Mouse (Mus musculus) ES-Bruce4 (cell line): ENCODE measurements around the gene Hist1h4c. TPM values are rescaled to one million over a fixed set of nuclear protein-coding genes. Genes with fewer than 3 reads are reported as not detected.

Experiments used
- H3K27ac ChIP-seq: 2 replicates; pipeline ENCODE4 v1.5.1; 2012; ENCODE audit warnings: low read length, inconsistent platforms; ENCODE audit not compliant: insufficient read depth
- H3K27me3 ChIP-seq: 2 replicates; pipeline ENCODE4 v1.6.1; 2012; ENCODE audit warnings: mild to moderate bottlenecking, low read length, inconsistent platforms; ENCODE audit not compliant: control insufficient read depth, poor library complexity, insufficient read depth, severe bottlenecking
- H3K36me3 ChIP-seq: 2 replicates; pipeline ENCODE4 v1.6.1; 2012; ENCODE audit warnings: inconsistent platforms, mild to moderate bottlenecking, low read length, moderate library complexity; ENCODE audit not compliant: control insufficient read depth, poor library complexity, insufficient read depth, severe bottlenecking
- H3K4me1 ChIP-seq: one replicate; pipeline ENCODE4 v1.8.1; 2011; ENCODE audit warnings: low read length; ENCODE audit not compliant: control insufficient read depth, insufficient read depth
- H3K4me3 ChIP-seq: 2 replicates; pipeline ENCODE4 v1.5.1; 2011; ENCODE audit warnings: low read depth, mild to moderate bottlenecking, low read length
- H3K9ac ChIP-seq: 2 replicates; pipeline ENCODE4 v1.6.1; 2012; ENCODE audit warnings: low read depth, mild to moderate bottlenecking, inconsistent platforms; ENCODE audit not compliant: poor library complexity, severe bottlenecking
- H3K9me3 ChIP-seq: replicated peaks from 2 replicates; pipeline ENCODE4 v1.6.1; 2012; ENCODE audit warnings: mild to moderate bottlenecking, low read length, inconsistent platforms; ENCODE audit not compliant: control insufficient read depth, poor library complexity, insufficient read depth, severe bottlenecking
- CTCF ChIP-seq: IDR thresholded peaks from one replicate; pipeline ENCODE4 v1.8.1; 2011; ENCODE audit warnings: low read depth, low read length
- EP300 ChIP-seq: IDR thresholded peaks from 2 replicates; pipeline ENCODE4 v1.6.1; 2011; ENCODE audit warnings: low read depth, low read length; ENCODE audit not compliant: insufficient read depth
- POLR2A ChIP-seq: IDR thresholded peaks from one replicate; pipeline ENCODE4 v1.8.1; 2011; ENCODE audit warnings: low read length; ENCODE audit not compliant: insufficient read depth
- polyA plus RNA-seq: library from polyadenylated mRNA; stranded (reverse); fragments of >200 nt; gene quantifications from 2 replicates; pipeline ENCODE4 v1.2.4, GENCODE M21; 2011; ENCODE audit warnings: low read depth; ENCODE audit not compliant: missing spikeins, insufficient read depth, insufficient read length

The Hist1h4c gene
- polyA plus RNA-seq, 1 experiment = 1.3 TPM

- Histone ChIP-seq H3K9ac (peak overlapping the region; percentile 91), H3K27ac (peak overlapping the region; percentile 95), H3K4me3 (peak overlapping the region; percentile 71), H3K36me3 (no peaks in the 10 kb centered on the region), H3K4me1 (peaks cover 2% of the 10 kb centered on the region), H3K27me3 (no peaks in the 10 kb centered on the region), H3K9me3 (no peaks in the 10 kb centered on the region)
- TF ChIP-seq EP300 (no peak), CTCF (no peak), POLR2A (no peak)
Measured at GRCm38 (mm10) chr13:23744421-23745380, 46.4 kb upstream of the Hist1h4c start.

- Histone ChIP-seq H3K4me3 (peak overlapping the region; percentile 56; the same call in 1 of the 2 replicates), H3K36me3 (no peaks in the 10 kb centered on the region), H3K9ac (peak overlapping the region; percentile 91), H3K4me1 (peaks cover 2% of the 10 kb centered on the region), H3K27ac (peak overlapping the region; percentile 95), H3K27me3 (no peaks in the 10 kb centered on the region), H3K9me3 (no peaks in the 10 kb centered on the region)
- no peak for TF ChIP-seq EP300
- TF ChIP-seq POLR2A = no peak
- TF ChIP-seq CTCF = no peak
Measured at GRCm38 (mm10) chr13:23743963-23744362, 45.7 kb upstream of the Hist1h4c start.

GRCm38 (mm10) chr13:23743215-23743614 is 45.0 kb upstream of the Hist1h4c start:
- no peaks in the 10 kb centered on the region for H3K4me1 ChIP-seq
- no peak for TF ChIP-seq POLR2A
- TF ChIP-seq CTCF = no peak
- no peak for TF ChIP-seq EP300
- no peaks in the 10 kb centered on the region for H3K36me3 ChIP-seq
- no peaks in the 10 kb centered on the region for H3K9me3 ChIP-seq
- H3K27ac ChIP-seq = peak overlapping the region; percentile 80
- no peaks in the 10 kb centered on the region for H3K27me3 ChIP-seq
- H3K9ac ChIP-seq = 0 out of 2 replicates have a peak overlapping the region, but pooled peaks have one; percentile 36
- no peak overlapping the region for H3K4me3 ChIP-seq

- no peaks in the 10 kb centered on the region for H3K4me1 ChIP-seq
- H3K9me3 ChIP-seq = no peaks in the 10 kb centered on the region
- H3K27ac ChIP-seq = peak overlapping the region; percentile 97
- H3K27me3 ChIP-seq = no peaks in the 10 kb centered on the region
- no peaks in the 10 kb centered on the region for H3K36me3 ChIP-seq
- H3K9ac ChIP-seq = no peak overlapping the region
- H3K4me3 ChIP-seq = no peak overlapping the region
- no peak for TF ChIP-seq EP300
- no peak for TF ChIP-seq POLR2A
- TF ChIP-seq CTCF = no peak
Measured at GRCm38 (mm10) chr13:23742007-23742406, 43.8 kb upstream of the Hist1h4c start.

GRCm38 (mm10) chr13:23740910-23741309 is 42.7 kb upstream of the Hist1h4c start:
- H3K27me3 ChIP-seq = no peaks in the 10 kb centered on the region
- no peaks in the 10 kb centered on the region for H3K4me1 ChIP-seq
- no peaks in the 10 kb centered on the region for H3K36me3 ChIP-seq
- H3K9me3 ChIP-seq = no peaks in the 10 kb centered on the region
- TF ChIP-seq CTCF = no peak
- no peak for TF ChIP-seq POLR2A
- TF ChIP-seq EP300 = no peak
- no peak overlapping the region for H3K4me3 ChIP-seq
- H3K9ac ChIP-seq = peak overlapping the region; percentile 83
- peak overlapping the region; percentile 91 for H3K27ac ChIP-seq
